Mouse (Mus musculus) small intestine, adult 2 months (tissue): ENCODE measurements around the gene H2-T24.
"Not testable (repeated sequence)": the region's sequence is repeated elsewhere in the genome, so short reads cannot be mapped to it uniquely, and the experiment has no call there.

Experiments
- CTCF ChIP-seq: fragments of 200-500 bp; IDR thresholded peaks from 2 replicates; pipeline ENCODE4 v1.5.1; 2012; ENCODE audit warnings: low read depth, mild to moderate bottlenecking, control low read depth, inconsistent platforms, low read length, moderate library complexity, mixed read lengths; ENCODE audit not compliant: insufficient replicate concordance, insufficient read length; ENCODE audit errors: extremely low read depth
- POLR2A ChIP-seq: fragments of 200-500 bp; IDR thresholded peaks from 2 replicates; pipeline ENCODE4 v1.6.1; 2012; ENCODE audit warnings: low read depth, mild to moderate bottlenecking, control low read depth, inconsistent platforms, low read length, moderate library complexity

DNA sequence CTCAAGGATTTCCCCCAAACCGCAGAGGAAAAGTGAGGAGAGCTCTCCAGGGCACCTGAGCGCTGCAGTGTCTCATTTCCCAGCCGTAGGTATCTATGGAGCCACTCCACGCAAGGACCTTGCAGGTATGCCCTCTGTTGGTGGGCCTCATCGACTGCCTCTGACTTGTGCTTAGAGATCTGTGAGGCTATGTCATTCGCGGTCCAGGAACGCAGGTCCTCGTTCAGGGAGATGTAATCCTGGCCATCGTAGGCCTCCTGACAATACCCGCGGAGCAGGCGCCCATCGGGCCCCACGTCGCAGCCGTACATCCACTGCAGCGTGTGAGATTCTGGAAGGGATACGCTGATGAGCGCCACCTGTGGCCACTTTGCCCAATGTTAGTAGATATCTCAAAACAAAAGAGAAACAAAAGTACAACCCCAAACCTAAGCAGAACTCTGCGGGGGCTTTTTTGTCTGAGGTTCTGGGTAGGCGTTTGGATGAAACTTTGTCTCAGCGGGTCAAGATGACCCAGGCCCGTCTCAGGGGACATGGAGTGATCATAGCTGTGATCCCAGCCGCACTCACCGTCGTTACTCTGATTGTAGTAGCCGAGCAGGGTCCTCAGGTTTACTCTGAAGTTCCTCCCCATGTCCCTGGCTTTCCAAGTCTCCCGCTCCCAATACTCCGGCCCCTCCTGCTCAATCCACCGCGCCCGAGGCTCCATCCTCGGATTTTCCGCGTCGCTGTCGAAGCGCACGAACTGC is 11.4 kb upstream of the H2-T24 start:
- peak; percentile 64; the same call in 1 of the 2 replicates for TF ChIP-seq CTCF
- not testable (repeated sequence) for TF ChIP-seq POLR2A
